Mouse (Mus musculus) cortical plate, adult 2 months (tissue): ENCODE measurements around the gene Rab37. TPM values are rescaled to one million over a fixed set of nuclear protein-coding genes. Genes with fewer than 3 reads are reported as not detected.

Experiments
- H3K27ac ChIP-seq: fragments of 200-500 bp; 2 replicates; pipeline ENCODE4 v1.5.1; 2012; ENCODE audit warnings: low read length, control low read depth, inconsistent platforms; ENCODE audit not compliant: insufficient read depth
- H3K4me1 ChIP-seq: fragments of 200-500 bp; 2 replicates; pipeline ENCODE4 v1.6.1; 2011; ENCODE audit warnings: low read length; ENCODE audit not compliant: control insufficient read depth, insufficient read depth
- H3K4me3 ChIP-seq: fragments of 200-500 bp; 2 replicates; pipeline ENCODE4 v1.5.1; 2011; ENCODE audit warnings: mild to moderate bottlenecking, low read length, control low read depth; ENCODE audit not compliant: insufficient read depth
- CTCF ChIP-seq: fragments of 200-500 bp; IDR thresholded peaks from 2 replicates; pipeline ENCODE4 v1.5.1; 2011; ENCODE audit warnings: mild to moderate bottlenecking, control low read depth, low read length; ENCODE audit not compliant: insufficient read depth; ENCODE audit errors: extremely low read depth
- POLR2A ChIP-seq: fragments of 200-500 bp; IDR thresholded peaks from 2 replicates; pipeline ENCODE4 v1.6.1; 2011; ENCODE audit warnings: mild to moderate bottlenecking, low read length, control low read depth; ENCODE audit not compliant: insufficient read depth; ENCODE audit errors: extremely low read depth
- polyA plus RNA-seq: library from polyadenylated mRNA; depleted of rRNA; stranded (reverse); fragments of >200 nt; gene quantifications from 2 replicates; pipeline ENCODE4 v1.2.3, GENCODE M21; 2012

Rab37 gene
- polyA plus RNA-seq, 1 experiment: 2.9 TPM

- no peaks in the 10 kb centered on the region for H3K4me1 ChIP-seq
- H3K4me3 ChIP-seq: peak overlapping the region; percentile 57
- 0 out of 2 replicates have a peak overlapping the region, but pooled peaks have one; percentile 51 for H3K27ac ChIP-seq
- no peak for TF ChIP-seq POLR2A
- no peak for TF ChIP-seq CTCF
These were observed 72.4 kb downstream of the Rab37 start for GRCm38 (mm10) chr11:115163568-115164150.

- H3K4me1 ChIP-seq: no peaks in the 10 kb centered on the region
- H3K4me3 ChIP-seq: peak overlapping the region; percentile 57
- TF ChIP-seq CTCF (no peak), POLR2A (no peak)
- H3K27ac ChIP-seq: peak overlapping the region; percentile 32; the same call in 1 of the 2 replicates
These were observed 73.2 kb downstream of the Rab37 start for GRCm38 (mm10) chr11:115164341-115164975.

- H3K27ac ChIP-seq: peak overlapping the region; percentile 32; the same call in 1 of the 2 replicates
- H3K4me3 ChIP-seq: peak overlapping the region; percentile 57
- H3K4me1 ChIP-seq: no peaks in the 10 kb centered on the region
- no peak for TF ChIP-seq CTCF
- no peak for TF ChIP-seq POLR2A
These were observed 73.7 kb downstream of the Rab37 start for GRCm38 (mm10) chr11:115164976-115165374.

GRCm38 (mm10) chr11:115166776-115167175 lies 75.5 kb downstream of the Rab37 start:
- no peak overlapping the region for H3K4me3 ChIP-seq
- H3K4me1 ChIP-seq: no peaks in the 10 kb centered on the region
- TF ChIP-seq POLR2A (no peak), CTCF (no peak)
- no peak overlapping the region for H3K27ac ChIP-seq

- TF ChIP-seq CTCF (no peak), POLR2A (no peak)
- no peaks in the 10 kb centered on the region for H3K4me1 ChIP-seq
- no peak overlapping the region for H3K4me3 ChIP-seq
- no peak overlapping the region for H3K27ac ChIP-seq
These were observed 76.5 kb downstream of the Rab37 start for GRCm38 (mm10) chr11:115167631-115168249.

GRCm38 (mm10) chr11:115169430-115169829 lies 78.2 kb downstream of the Rab37 start:
- H3K4me1 ChIP-seq: no peaks in the 10 kb centered on the region
- TF ChIP-seq CTCF (no peak), POLR2A (no peak)
- no peak overlapping the region for H3K27ac ChIP-seq

GRCm38 (mm10) chr11:115171125-115171524 lies 79.9 kb downstream of the Rab37 start:
- H3K4me1 ChIP-seq: no peaks in the 10 kb centered on the region
- TF ChIP-seq CTCF: no peak
- TF ChIP-seq POLR2A: no peak
- no peak overlapping the region for H3K27ac ChIP-seq
- no peak overlapping the region for H3K4me3 ChIP-seq

More at GRCm38 (mm10) chr11:115169430-115169829, 78.2 kb downstream of the Rab37 start:
- no peak overlapping the region for H3K4me3 ChIP-seq

- Histone ChIP-seq H3K4me1 (no peaks in the 10 kb centered on the region), H3K27ac (no peak overlapping the region), H3K4me3 (no peak overlapping the region)
- TF ChIP-seq POLR2A (no peak), CTCF (no peak)
These were observed 81.6 kb downstream of the Rab37 start for GRCm38 (mm10) chr11:115172825-115173287.

GRCm38 (mm10) chr11:115173549-115174339 lies 82.5 kb downstream of the Rab37 start:
- H3K4me1 ChIP-seq: no peaks in the 10 kb centered on the region
- H3K27ac ChIP-seq: no peak overlapping the region
- TF ChIP-seq CTCF: no peak
- no peak for TF ChIP-seq POLR2A
- no peak overlapping the region for H3K4me3 ChIP-seq
